Mouse (Mus musculus) forebrain, postnatal 0 days (tissue): ENCODE results near the gene Wfdc3. TPM values are rescaled to one million over a fixed set of nuclear protein-coding genes. Genes with fewer than 3 reads are reported as not detected.

Experiments used
- ATAC-seq: fragments of 200-750 bp; cut with Nextera tagmentation; 2 replicates; pipeline ENCODE4 v1.8.0; 2017; ENCODE audit warnings: mild to moderate bottlenecking, moderate library complexity
- DNase-seq: peaks from one replicate; pipeline ENCODE4 v3.0.0-alpha.2; 2015
- H3K27ac ChIP-seq: fragments of 300-500 bp; sonication (generic); 2 replicates; pipeline ENCODE4 v1.5.1; 2014; ENCODE audit warnings: low read depth, mild to moderate bottlenecking, antibody characterized with exemption, low read length, moderate library complexity, mixed read lengths
- H3K27me3 ChIP-seq: fragments of 300-500 bp; sonication (generic); 2 replicates; pipeline ENCODE4 v1.6.1; 2014; ENCODE audit warnings: mild to moderate bottlenecking, low read length, mixed read lengths; ENCODE audit not compliant: insufficient read depth
- H3K36me3 ChIP-seq: fragments of 300-500 bp; sonication (generic); 2 replicates; pipeline ENCODE4 v1.6.1; 2014; ENCODE audit warnings: mild to moderate bottlenecking, moderate library complexity; ENCODE audit not compliant: insufficient read depth
- H3K4me1 ChIP-seq: fragments of 300-500 bp; sonication (generic); 2 replicates; pipeline ENCODE4 v1.6.1; 2014; ENCODE audit warnings: antibody characterized with exemption; ENCODE audit not compliant: insufficient read depth
- H3K4me2 ChIP-seq: fragments of 300-500 bp; sonication (generic); 2 replicates; pipeline ENCODE4 v1.6.1; 2014; ENCODE audit warnings: low read depth, mild to moderate bottlenecking, moderate library complexity
- H3K4me3 ChIP-seq: fragments of 300-500 bp; sonication (generic); 2 replicates; pipeline ENCODE4 v1.5.1; 2014; ENCODE audit warnings: low read depth, low read length, mixed read lengths
- H3K9ac ChIP-seq: fragments of 300-500 bp; sonication (generic); 2 replicates; pipeline ENCODE4 v1.6.1; 2014; ENCODE audit warnings: mild to moderate bottlenecking
- H3K9me3 ChIP-seq: fragments of 300-500 bp; sonication (generic); 2 replicates; pipeline ENCODE4 v1.6.1; 2016; ENCODE audit warnings: low read length
- CTCF ChIP-seq: sonication (generic); IDR thresholded peaks from 2 replicates; pipeline ENCODE4 v1.5.1; 2016; ENCODE audit warnings: antibody characterized with exemption, control low read depth, low read depth
- WGBS: fragments of 180-500 bp; shearing (Covaris S2); extraction: QIAGEN DNeasy Blood & Tissue Kit; methylation state at CpG from one replicate; pipeline ENCODE4 v1.1.7; 2014; 5-methylcytosine and 5-hydroxymethylcytosine counted together
- polyA plus RNA-seq: library from polyadenylated mRNA; unstranded; fragments of >200 nt; fragmentation: Nextera tagmentation; extraction: Ambion mirVana; gene quantifications from 2 replicates; pipeline ENCODE4 v1.2.1, GENCODE M21; 2015
- total RNA-seq: library from RNA; depleted of rRNA; stranded (reverse); fragments of >200 nt; gene quantifications from 2 replicates; pipeline ENCODE4 v1.2.3, GENCODE M21; 2014

The Wfdc3 gene
- total and polyA plus RNA-seq, 2 experiments from 2014 or later, result 0.81 to 1.1 TPM

GRCm38 (mm10) chr2:164757841-164758240 is 12.1 kb upstream of the Wfdc3 start:
- no peak for DNase-seq

GRCm38 (mm10) chr2:164754800-164755199 is 9.1 kb upstream of the Wfdc3 start:
- Histone ChIP-seq H3K27me3 (no peaks in the 10 kb centered on the region), H3K27ac (no peak overlapping the region), H3K9ac (no peak overlapping the region), H3K36me3 (peaks cover 75% of the 10 kb centered on the region), H3K9me3 (no peaks in the 10 kb centered on the region), H3K4me1 (no peaks in the 10 kb centered on the region), H3K4me3 (no peak overlapping the region), H3K4me2 (no peak overlapping the region)
- ATAC-seq (no peak), DNase-seq (no peak)
- WGBS, result 89% methylated on average over 2 of the region's 2 CpGs
- no peak for TF ChIP-seq CTCF

More at GRCm38 (mm10) chr2:164757841-164758240, 12.1 kb upstream of the Wfdc3 start:
- no peak overlapping the region for H3K9ac ChIP-seq
- no peak overlapping the region for H3K27ac ChIP-seq
- TF ChIP-seq CTCF, result no peak
- no peaks in the 10 kb centered on the region for H3K9me3 ChIP-seq
- no peaks in the 10 kb centered on the region for H3K4me1 ChIP-seq
- no peak overlapping the region for H3K4me2 ChIP-seq
- peaks cover 93% of the 10 kb centered on the region for H3K36me3 ChIP-seq
- ATAC-seq, result no peak
- H3K4me3 ChIP-seq, result no peak overlapping the region
- 94% methylated on average over 10 of the region's 11 CpGs for WGBS
- no peaks in the 10 kb centered on the region for H3K27me3 ChIP-seq

GRCm38 (mm10) chr2:164754105-164754504 is 8.4 kb upstream of the Wfdc3 start:
- no peak overlapping the region for H3K9ac ChIP-seq
- WGBS, result 87% methylated on average over 11 of the region's 11 CpGs
- peaks cover 68% of the 10 kb centered on the region for H3K36me3 ChIP-seq
- H3K4me3 ChIP-seq, result no peak overlapping the region
- DNase-seq (no peak), ATAC-seq (no peak)
- no peak overlapping the region for H3K4me2 ChIP-seq
- H3K9me3 ChIP-seq, result no peaks in the 10 kb centered on the region
- no peaks in the 10 kb centered on the region for H3K4me1 ChIP-seq
- no peak for TF ChIP-seq CTCF
- H3K27ac ChIP-seq, result no peak overlapping the region
- H3K27me3 ChIP-seq, result no peaks in the 10 kb centered on the region

- TF ChIP-seq CTCF, result no peak
- Histone ChIP-seq H3K27ac (no peak overlapping the region), H3K4me2 (no peak overlapping the region), H3K9ac (no peak overlapping the region), H3K36me3 (peaks cover 60% of the 10 kb centered on the region), H3K9me3 (no peaks in the 10 kb centered on the region), H3K4me3 (no peak overlapping the region), H3K4me1 (no peaks in the 10 kb centered on the region), H3K27me3 (no peaks in the 10 kb centered on the region)
- WGBS, result 86% methylated on average over 2 of the region's 2 CpGs
- no peak for DNase-seq
- ATAC-seq, result no peak
These were observed 6.7 kb upstream of the Wfdc3 start for GRCm38 (mm10) chr2:164752454-164752853.

- no peaks in the 10 kb centered on the region for H3K27me3 ChIP-seq
- H3K4me1 ChIP-seq, result peaks cover 16% of the 10 kb centered on the region
- peaks cover 27% of the 10 kb centered on the region for H3K36me3 ChIP-seq
- ATAC-seq (no peak), DNase-seq (no peak)
- no peak overlapping the region for H3K9ac ChIP-seq
- no peak overlapping the region for H3K27ac ChIP-seq
- no peak overlapping the region for H3K4me3 ChIP-seq
- H3K4me2 ChIP-seq, result no peak overlapping the region
- H3K9me3 ChIP-seq, result no peaks in the 10 kb centered on the region
- no peak for TF ChIP-seq CTCF
- 89% methylated on average over 6 of the region's 6 CpGs for WGBS
These were observed 3.3 kb upstream of the Wfdc3 start for GRCm38 (mm10) chr2:164748991-164749390.

- DNase-seq (no peak), ATAC-seq (no peak)
- H3K36me3 ChIP-seq, result peaks cover 21% of the 10 kb centered on the region
- H3K9me3 ChIP-seq, result no peaks in the 10 kb centered on the region
- H3K4me2 ChIP-seq, result no peak overlapping the region
- H3K27ac ChIP-seq, result no peak overlapping the region
- H3K27me3 ChIP-seq, result no peaks in the 10 kb centered on the region
- H3K9ac ChIP-seq, result no peak overlapping the region
- WGBS, result 80% methylated on average over 4 of the region's 4 CpGs
- H3K4me3 ChIP-seq, result no peak overlapping the region
- TF ChIP-seq CTCF, result no peak
- peaks cover 16% of the 10 kb centered on the region for H3K4me1 ChIP-seq
These were observed 2.5 kb upstream of the Wfdc3 start for GRCm38 (mm10) chr2:164748191-164748590.

- H3K4me1 ChIP-seq, result peaks cover 16% of the 10 kb centered on the region
- TF ChIP-seq CTCF, result no peak
- peak overlapping the region; percentile 92 for H3K4me3 ChIP-seq
- H3K4me2 ChIP-seq, result peak overlapping the region; percentile 88
- no peaks in the 10 kb centered on the region for H3K27me3 ChIP-seq
- no peak for DNase-seq
- H3K9ac ChIP-seq, result peak overlapping the region; percentile 96
- no peaks in the 10 kb centered on the region for H3K9me3 ChIP-seq
- ATAC-seq, result no peak
- 60% methylated on average over 8 of the region's 8 CpGs for WGBS
- H3K27ac ChIP-seq, result no peak overlapping the region
- peaks cover 14% of the 10 kb centered on the region for H3K36me3 ChIP-seq
These were observed 962 bp upstream of the Wfdc3 start for GRCm38 (mm10) chr2:164746693-164747092.
